Mouse (Mus musculus): ENCODE data around the gene Fermt3. TPM values are rescaled to one million over a fixed set of nuclear protein-coding genes. Genes with fewer than 3 reads are reported as not detected.
A peak's percentile ranks its signal among the peaks of the same experiment; 100 is the strongest.
"Not testable (repeated sequence)": the region's sequence is repeated elsewhere in the genome, so short reads cannot be mapped to it uniquely, and the experiment has no call there.

Gene Fermt3
- polyA plus RNA-seq, 1 experiment from 2014 or later: 4.3 TPM

DNA sequence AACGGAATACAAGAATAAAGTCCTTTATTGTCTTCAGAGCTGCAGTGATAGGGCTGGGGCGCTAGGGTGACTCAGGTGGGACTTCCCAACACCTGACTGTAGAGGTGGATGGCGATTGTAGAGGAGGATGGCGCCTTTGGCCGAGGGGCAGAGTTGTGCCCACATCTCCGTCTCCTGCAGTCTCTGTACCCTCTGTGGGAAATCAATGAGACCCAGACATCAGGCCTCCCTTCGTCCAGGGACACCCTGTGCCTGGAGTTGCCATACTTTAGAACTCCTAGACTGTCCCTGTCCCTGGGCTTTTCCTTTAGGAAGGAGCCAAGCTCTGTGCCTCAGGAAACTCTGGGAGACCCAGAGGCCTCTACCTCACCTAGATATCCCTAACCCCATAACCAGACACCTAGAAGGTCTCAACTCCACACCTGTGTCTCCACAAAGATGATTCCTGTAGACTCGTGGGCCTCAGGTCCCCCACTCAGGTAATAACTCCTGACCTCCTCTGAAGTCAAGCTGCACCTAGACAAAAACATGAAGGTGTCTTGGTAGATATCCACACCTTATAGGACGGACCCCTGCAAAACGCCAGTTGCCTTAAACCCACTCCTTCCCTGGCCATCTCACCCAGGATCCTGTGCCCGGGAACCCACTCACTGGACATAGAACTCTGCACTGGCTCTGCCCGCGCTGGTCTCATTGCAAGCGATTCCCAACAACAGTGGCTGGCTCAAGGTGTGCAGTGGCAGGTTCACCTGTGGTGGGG is 26.1 kb downstream of the Fermt3 start:
- H3K27ac ChIP-seq: peak overlapping the region; percentile 73
- H3K9ac ChIP-seq (ENCODE audit: low read depth, low read length): peak overlapping the region; percentile 68
- DNase-seq (ENCODE audit: low spot score): no peak
- ATAC-seq (replicated peaks; ENCODE audit: low FRiP score, low read depth): no peak
- H3K9me3 ChIP-seq (replicated peaks; ENCODE audit: low read length): no peaks in the 10 kb centered on the region
- no peaks in the 10 kb centered on the region for H3K36me3 ChIP-seq (ENCODE audit: insufficient read depth, low read length)
- 61% methylated on average over 14 of the region's 14 CpGs for WGBS
- peak overlapping the region; percentile 97 for H3K4me2 ChIP-seq (ENCODE audit: low read length)
- H3K4me3 ChIP-seq (replicated peaks; ENCODE audit: low read depth, low read length): peak overlapping the region; percentile 53
- no peaks in the 10 kb centered on the region for H3K27me3 ChIP-seq (ENCODE audit: insufficient read depth, low read length)
- no peak for TF ChIP-seq CTCF (IDR thresholded peaks at IDR 0.05; ENCODE audit: low read depth)
- H3K4me1 ChIP-seq (replicated peaks; ENCODE audit: insufficient read depth, low read length): peaks cover 31% of the 10 kb centered on the region

DNA sequence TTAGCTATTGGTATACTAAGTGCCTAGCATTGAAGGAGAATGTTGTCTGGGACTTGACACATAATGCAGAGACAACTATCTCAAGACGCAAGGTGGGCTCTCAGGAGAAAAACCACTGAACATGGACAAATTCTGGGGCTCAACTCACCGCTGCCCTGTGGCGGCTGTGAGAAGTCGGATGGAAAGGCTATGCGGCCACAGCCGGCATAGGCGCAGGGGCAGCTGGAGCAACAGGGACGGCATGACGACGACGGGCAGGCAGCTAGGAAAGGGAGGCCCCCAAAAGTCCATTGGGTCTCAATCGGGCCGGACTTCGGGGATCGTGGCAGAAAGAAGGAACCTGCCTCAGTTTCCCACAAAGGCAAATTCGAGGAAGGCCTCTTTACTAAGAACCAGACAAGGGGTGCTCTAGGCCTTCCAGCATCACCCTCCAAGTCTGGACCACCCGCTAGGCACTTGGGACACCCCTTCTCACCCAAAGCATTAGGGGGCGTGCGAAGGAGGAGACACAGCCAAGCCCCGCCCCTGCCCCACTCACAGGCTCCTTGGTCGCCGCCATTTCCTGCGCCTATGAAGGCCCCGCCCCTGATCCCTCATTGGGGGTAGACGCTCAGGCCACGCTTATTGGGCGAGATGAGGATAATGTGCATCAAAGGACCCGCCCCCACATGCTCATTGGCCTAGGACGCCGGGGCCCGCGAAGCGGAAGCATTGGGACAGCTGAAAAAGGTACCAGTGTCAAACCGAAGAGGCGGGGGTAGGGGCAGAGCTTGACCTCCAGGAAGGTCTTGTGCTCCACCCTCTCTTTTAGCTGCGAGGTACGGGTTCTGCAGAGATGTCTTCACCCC is 27.0 kb downstream of the Fermt3 start, which contains the start of gene Dnajc4:
Gene Dnajc4, minus strand, starts transcription at position 562 of the 848 bp plus-strand sequence.
- Histone ChIP-seq H3K4me1 (replicated peaks; ENCODE audit: insufficient read depth, low read length) (peaks cover 30% of the 10 kb centered on the region), H3K36me3 (ENCODE audit: insufficient read depth, low read length) (no peaks in the 10 kb centered on the region), H3K9me3 (replicated peaks; ENCODE audit: low read length) (no peaks in the 10 kb centered on the region), H3K4me2 (ENCODE audit: low read length) (peak within 1 kb of the TSS; percentile 97), H3K27me3 (ENCODE audit: insufficient read depth, low read length) (no peaks in the 10 kb centered on the region), H3K27ac (peak within 1 kb of the TSS; percentile 73), H3K4me3 (replicated peaks; ENCODE audit: low read depth, low read length) (peak within 1 kb of the TSS; percentile 53), H3K9ac (ENCODE audit: low read depth, low read length) (peak within 1 kb of the TSS; percentile 68)
- TF ChIP-seq CTCF (IDR thresholded peaks at IDR 0.05; ENCODE audit: low read depth): peak; percentile 38
- ATAC-seq (replicated peaks; ENCODE audit: low FRiP score, low read depth) (peak; percentile 93), DNase-seq (ENCODE audit: low spot score) (peak; percentile 99)
- 1% methylated on average over 37 of the region's 37 CpGs for WGBS

DNA sequence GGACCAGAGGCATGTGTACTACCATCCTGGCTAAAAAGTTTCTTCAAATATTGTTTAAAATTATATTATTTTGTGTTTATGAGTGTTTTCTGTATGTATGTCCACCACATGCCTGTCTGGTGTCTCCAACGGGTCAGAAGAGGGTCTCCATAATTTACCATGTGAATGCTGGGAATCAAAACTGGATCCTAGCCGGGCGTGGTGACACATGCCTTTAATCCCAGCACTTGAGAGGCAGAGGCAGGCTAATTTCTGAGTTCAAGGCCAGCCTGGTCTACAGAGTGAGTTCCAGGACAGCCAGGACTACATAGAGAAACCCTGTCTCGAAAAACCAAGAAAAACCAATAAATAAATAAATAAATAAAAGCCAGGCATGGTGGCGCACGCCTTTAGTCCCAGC is 28.1 kb downstream of the Fermt3 start:
- ATAC-seq (replicated peaks; ENCODE audit: low FRiP score, low read depth); H3K27me3 ChIP-seq (ENCODE audit: insufficient read depth, low read length); H3K36me3 ChIP-seq (ENCODE audit: insufficient read depth, low read length); DNase-seq (ENCODE audit: low spot score); H3K9me3 ChIP-seq (replicated peaks; ENCODE audit: low read length); H3K4me3 ChIP-seq (replicated peaks; ENCODE audit: low read depth, low read length); H3K27ac ChIP-seq; H3K9ac ChIP-seq (ENCODE audit: low read depth, low read length); H3K4me2 ChIP-seq (ENCODE audit: low read length): not testable (repeated sequence)
- peaks cover 29% of the 10 kb centered on the region for H3K4me1 ChIP-seq (replicated peaks; ENCODE audit: insufficient read depth, low read length)
- WGBS: 94% methylated on average over 6 of the region's 6 CpGs

DNA sequence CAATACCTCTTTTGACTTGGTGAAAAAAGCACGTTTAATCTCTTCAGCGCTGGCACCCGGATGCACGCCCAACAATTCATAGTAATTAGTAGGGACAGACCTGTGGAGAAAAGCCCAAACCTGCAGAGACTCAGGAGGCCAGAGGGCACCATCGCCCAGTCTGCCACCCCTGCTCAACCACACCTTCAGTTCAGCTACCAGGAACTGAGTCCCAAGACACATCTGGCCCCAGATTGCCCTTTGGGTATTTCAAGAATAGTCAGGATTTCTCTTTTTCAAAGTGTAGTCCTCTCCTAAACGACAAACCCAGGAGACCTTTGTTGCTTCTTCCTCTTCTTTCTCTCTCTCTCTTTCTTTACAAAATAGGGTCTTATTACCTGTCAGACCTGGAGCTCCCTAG is 28.6 kb downstream of the Fermt3 start:
- Histone ChIP-seq H3K27me3 (ENCODE audit: insufficient read depth, low read length) (no peaks in the 10 kb centered on the region), H3K9ac (ENCODE audit: low read depth, low read length) (no peak overlapping the region), H3K27ac (no peak overlapping the region), H3K4me1 (replicated peaks; ENCODE audit: insufficient read depth, low read length) (peaks cover 33% of the 10 kb centered on the region), H3K9me3 (replicated peaks; ENCODE audit: low read length) (no peaks in the 10 kb centered on the region), H3K4me3 (replicated peaks; ENCODE audit: low read depth, low read length) (no peak overlapping the region), H3K4me2 (ENCODE audit: low read length) (no peak overlapping the region), H3K36me3 (ENCODE audit: insufficient read depth, low read length) (no peaks in the 10 kb centered on the region)
- ATAC-seq (replicated peaks; ENCODE audit: low FRiP score, low read depth) (no peak), DNase-seq (ENCODE audit: low spot score) (no peak)
- WGBS: 89% methylated on average over 6 of the region's 6 CpGs
- TF ChIP-seq CTCF (IDR thresholded peaks at IDR 0.05; ENCODE audit: low read depth): no peak

DNA sequence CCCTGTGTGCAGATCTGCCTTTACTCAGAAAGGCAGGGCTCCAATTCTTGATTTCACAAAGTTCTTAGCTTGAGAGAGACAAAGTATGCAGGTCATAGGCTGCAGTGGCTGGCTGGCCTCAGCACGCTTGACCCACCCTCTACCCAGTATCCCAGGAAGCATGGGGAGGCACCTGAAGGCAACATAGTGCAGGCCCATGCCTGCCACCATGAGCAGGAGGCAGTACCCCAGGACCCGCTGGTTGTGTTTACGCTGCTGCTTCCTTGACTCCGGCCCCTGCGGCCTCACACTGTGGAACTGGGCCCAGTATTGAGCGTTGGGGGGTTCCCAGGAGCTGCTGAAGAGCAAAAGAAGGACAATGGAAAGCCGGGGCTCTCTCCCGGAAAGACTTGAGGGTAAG is 30.0 kb downstream of the Fermt3 start:
- TF ChIP-seq CTCF (IDR thresholded peaks at IDR 0.05; ENCODE audit: low read depth): no peak
- ATAC-seq (replicated peaks; ENCODE audit: low FRiP score, low read depth): no peak
- no peak overlapping the region for H3K4me2 ChIP-seq (ENCODE audit: low read length)
- H3K9me3 ChIP-seq (replicated peaks; ENCODE audit: low read length): no peaks in the 10 kb centered on the region
- peaks cover 4% of the 10 kb centered on the region; the same call in 1 of the 2 replicates for H3K36me3 ChIP-seq (ENCODE audit: insufficient read depth, low read length)
- no peak overlapping the region for H3K4me3 ChIP-seq (replicated peaks; ENCODE audit: low read depth, low read length)
- H3K27ac ChIP-seq: no peak overlapping the region
- no peak for DNase-seq (ENCODE audit: low spot score)
- no peaks in the 10 kb centered on the region for H3K27me3 ChIP-seq (ENCODE audit: insufficient read depth, low read length)
- no peak overlapping the region for H3K9ac ChIP-seq (ENCODE audit: low read depth, low read length)
- 89% methylated on average over 8 of the region's 8 CpGs for WGBS
- peaks cover 24% of the 10 kb centered on the region for H3K4me1 ChIP-seq (replicated peaks; ENCODE audit: insufficient read depth, low read length)

DNA sequence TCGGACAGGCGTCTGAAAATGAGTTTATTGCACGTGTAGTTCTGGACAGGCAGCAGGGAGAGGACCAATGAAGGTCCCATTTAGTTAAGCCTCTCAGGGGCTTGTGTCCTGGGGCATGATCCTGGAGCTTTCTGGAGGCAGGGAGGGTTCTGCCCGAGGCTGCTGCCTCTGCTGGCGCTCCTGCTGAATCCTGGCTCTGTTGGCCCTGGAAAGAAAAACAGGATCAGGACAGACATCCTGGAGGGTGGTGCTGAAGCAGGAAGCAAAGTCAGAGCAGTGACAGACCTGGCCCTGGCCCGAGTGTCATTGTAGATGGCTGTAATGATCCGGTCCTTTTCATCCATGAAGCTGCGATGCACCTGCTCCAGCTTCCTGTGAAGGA is 31.4 kb downstream of the Fermt3 start:
- WGBS: 2% methylated on average over 8 of the region's 8 CpGs

More for the DNA sequence above, 31.4 kb downstream of the Fermt3 start:
- Histone ChIP-seq H3K9me3 (replicated peaks; ENCODE audit: low read length) (no peaks in the 10 kb centered on the region), H3K36me3 (ENCODE audit: insufficient read depth, low read length) (peaks cover 10% of the 10 kb centered on the region; the same call in 1 of the 2 replicates), H3K27me3 (ENCODE audit: insufficient read depth, low read length) (no peaks in the 10 kb centered on the region), H3K4me1 (replicated peaks; ENCODE audit: insufficient read depth, low read length) (peaks cover 20% of the 10 kb centered on the region), H3K9ac (ENCODE audit: low read depth, low read length) (peak overlapping the region; percentile 86), H3K4me3 (replicated peaks; ENCODE audit: low read depth, low read length) (peak overlapping the region; percentile 82), H3K27ac (peak overlapping the region; percentile 85), H3K4me2 (ENCODE audit: low read length) (peak overlapping the region; percentile 87)
- no peak for TF ChIP-seq CTCF (IDR thresholded peaks at IDR 0.05; ENCODE audit: low read depth)
- no peak for DNase-seq (ENCODE audit: low spot score)
- ATAC-seq (replicated peaks; ENCODE audit: low FRiP score, low read depth): no peak

All from kidney, postnatal 0 days (tissue).